Mouse (Mus musculus): ENCODE measurements around the gene Psmd9.
A peak's percentile ranks its signal among the peaks of the same experiment; 100 is the strongest.

GRCm38 (mm10) chr5:123258990-123259389 is 89.8 kb downstream of the Psmd9 start:
- TF ChIP-seq CTCF (IDR thresholded peaks at IDR 0.05; ENCODE audit: control insufficient read depth, insufficient read depth, insufficient replicate concordance, low read depth, low read length), result peak; percentile 66; the same call in 1 of the 2 replicates
- no peak for TF ChIP-seq POLR2A (IDR thresholded peaks at IDR 0.05; ENCODE audit: control insufficient read depth, low read depth, low read length)

Measured in testis, adult 2 months (tissue).